9 mouse cellular contexts compared by ENCODE assay signal in the genomic region with DNA sequence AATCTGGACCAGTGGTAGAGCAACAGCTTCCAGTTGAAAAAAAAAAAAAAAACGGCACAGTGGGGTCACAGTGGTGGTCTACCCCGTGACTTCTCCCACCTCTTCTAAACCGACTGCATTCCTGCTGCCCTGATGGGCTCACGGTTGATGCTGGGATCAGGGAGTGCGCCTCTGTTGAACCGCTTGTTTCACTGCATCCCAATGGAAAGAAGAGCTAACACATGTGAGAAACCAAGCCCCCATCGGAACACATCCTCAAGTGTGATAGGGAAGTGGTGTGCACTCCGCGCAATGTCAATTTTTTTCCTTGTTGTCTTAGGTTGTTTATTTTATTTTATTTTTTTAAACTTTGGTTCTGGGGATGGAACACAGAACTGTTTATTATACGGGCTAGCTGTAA. TPM values are rescaled to one million over a fixed set of nuclear protein-coding genes. Genes with fewer than 3 reads are reported as not detected.
DNase-seq lines count a peak whose midpoint lies in the region; ATAC-seq and TF ChIP-seq lines count a peak whose summit lies in the region.
"Had no signal": no experiment of that assay in that cellular context is flagged by ENCODE, and none has a peak within 500 bp of the region (broad histone marks: within the 10 kb centered on the region; RNA-seq: fewer than 3 reads in every experiment).

No protein-coding gene starts in this region.

- H3K9ac ChIP-seq in heart, embryonic 14.5 days (ENCODE audit: low read length), result peak overlapping the region; percentile 83
- H3K9ac ChIP-seq in hindbrain, embryonic 12.5 days, result no peak overlapping the region
- peak overlapping the region; percentile 30; the same call in 1 of the 2 replicates for H3K9ac ChIP-seq in midbrain, embryonic 11.5 days (ENCODE audit: low read length)

- H3K36me3 ChIP-seq in heart, embryonic 14.5 days (ENCODE audit: control insufficient read depth, insufficient read depth, low read length), result no peaks in the 10 kb centered on the region
- H3K36me3 ChIP-seq in hindbrain, embryonic 12.5 days, result no peaks in the 10 kb centered on the region
- no peaks in the 10 kb centered on the region for H3K36me3 ChIP-seq in midbrain, embryonic 11.5 days (ENCODE audit: control insufficient read depth, insufficient read depth, low read length)

- H3K27ac ChIP-seq in heart, embryonic 14.5 days (replicated peaks in 1 of 2; ENCODE audit: control insufficient read depth in 1 of 2, insufficient read depth in 1 of 2, low read depth in 2 of 2, low read length in 2 of 2), result 0 out of 4 replicates have a peak overlapping the region, but pooled peaks of 1 of the 2 experiments have one; percentile 99
- H3K27ac ChIP-seq in hindbrain, embryonic 12.5 days, result no peak overlapping the region
- H3K27ac ChIP-seq in midbrain, embryonic 11.5 days (ENCODE audit: low read depth, low read length), result no peak overlapping the region

- H3K9me3 ChIP-seq in heart, embryonic 14.5 days (ENCODE audit: control insufficient read depth, low read length), result no peaks in the 10 kb centered on the region
- no peaks in the 10 kb centered on the region for H3K9me3 ChIP-seq in hindbrain, embryonic 12.5 days (replicated peaks)
- H3K9me3 ChIP-seq in midbrain, embryonic 11.5 days (ENCODE audit: control insufficient read depth, low read length), result no peaks in the 10 kb centered on the region

- H3K4me3 ChIP-seq in heart, embryonic 14.5 days (ENCODE audit: control insufficient read depth in 1 of 2, insufficient read depth in 1 of 2, low read depth in 1 of 2, low read length in 2 of 2), result peak overlapping the region; percentile 81 to 85
- no peak overlapping the region for H3K4me3 ChIP-seq in hindbrain, embryonic 12.5 days
- peak overlapping the region; percentile 70 for H3K4me3 ChIP-seq in midbrain, embryonic 11.5 days (ENCODE audit: low read depth, low read length)

- WGBS in heart, embryonic 14.5 days, result 13% methylated on average over 10 of the region's 10 CpGs
- 21% methylated on average over 10 of the region's 10 CpGs for WGBS in hindbrain, embryonic 12.5 days
- WGBS in midbrain, embryonic 11.5 days, result 24% methylated on average over 10 of the region's 10 CpGs

- H3K4me1 ChIP-seq in heart, embryonic 14.5 days (ENCODE audit: control insufficient read depth in 2 of 2, insufficient read depth in 2 of 2, low read length in 2 of 2), result peaks cover 34 to 54% of the 10 kb centered on the region in 2 experiments
- peaks cover 57% of the 10 kb centered on the region for H3K4me1 ChIP-seq in hindbrain, embryonic 12.5 days
- H3K4me1 ChIP-seq in midbrain, embryonic 11.5 days (ENCODE audit: control insufficient read depth, insufficient read depth, low read length), result peaks cover 27% of the 10 kb centered on the region

- no peaks in the 10 kb centered on the region for H3K27me3 ChIP-seq in heart, embryonic 14.5 days (ENCODE audit: control insufficient read depth, insufficient read depth, low read length)
- H3K27me3 ChIP-seq in hindbrain, embryonic 12.5 days, result no peaks in the 10 kb centered on the region
- no peaks in the 10 kb centered on the region for H3K27me3 ChIP-seq in midbrain, embryonic 11.5 days (ENCODE audit: control insufficient read depth, insufficient read depth, low read length)

- H3K4me2 ChIP-seq in heart, embryonic 14.5 days (ENCODE audit: low read length), result peak overlapping the region; percentile 75
- peak overlapping the region; percentile 61 for H3K4me2 ChIP-seq in hindbrain, embryonic 12.5 days (replicated peaks)
- peak overlapping the region; percentile 65 for H3K4me2 ChIP-seq in midbrain, embryonic 11.5 days

- TF ChIP-seq POLR2A in brain, embryonic 14.5 days (IDR thresholded peaks at IDR 0.05; ENCODE audit: borderline replicate concordance, extremely low read depth, insufficient read depth, insufficient read length, poor library complexity, severe bottlenecking), result no peak

- DNase-seq in heart, adult 18-20 months, result no peak
- DNase-seq in brain, embryonic 14.5 days (ENCODE audit: low read depth), result peak; percentile 41
- DNase-seq in midbrain, embryonic 11.5 days (ENCODE audit: low spot score, missing footprints), result no peak
- no peak for DNase-seq in cerebellum, postnatal 4 days (ENCODE audit: low spot score in 2 of 2)
- no peak for DNase-seq in retina, embryonic 14.5 days (ENCODE audit: low spot score)
- DNase-seq in cerebellum, postnatal 36 days, result no peak
- DNase-seq: gastrocnemius, postnatal 36 days had no signal

- ATAC-seq in heart, embryonic 14.5 days (ENCODE audit: insufficient number of reproducible peaks, insufficient read depth, low FRiP score, low read depth), result no peak
- no peak for ATAC-seq in hindbrain, embryonic 12.5 days (ENCODE audit: low FRiP score)
- no peak for ATAC-seq in midbrain, embryonic 11.5 days (ENCODE audit: low FRiP score)

- TF ChIP-seq CTCF in brain, embryonic 14.5 days (IDR thresholded peaks at IDR 0.05; ENCODE audit: borderline replicate concordance, extremely low read depth, insufficient read depth, insufficient read length), result no peak; the same call in 1 of the 2 replicates

RNA-seq across cellular contexts. Expression of gene Etv6, which starts 2.5 kb away (rescaled TPM):
- 13.0 and 14.5 TPM in 2 replicates for polyA plus RNA-seq in heart, embryonic 14.5 days (2014; fragmentation: Nextera tagmentation; extraction: Ambion mirVana)
- total RNA-seq in heart, adult 18-20 months (2021), result 10 to 100 TPM; 11.3 to 12.1 TPM
- polyA plus RNA-seq in brain, embryonic 14.5 days (2012; rRNA removed), result 10.8 and 13.5 TPM in 2 replicates
- 11.7 and 13.1 TPM in 2 replicates for polyA plus RNA-seq in hindbrain, embryonic 12.5 days (2016; fragmentation: Nextera tagmentation; extraction: Ambion mirVana)
- 14.0 and 15.1 TPM in 2 replicates for polyA plus RNA-seq in midbrain, embryonic 11.5 days (2014; fragmentation: Nextera tagmentation; extraction: Ambion mirVana)
